Mouse (Mus musculus): Measurements from ENCODE around the gene Il4. TPM values are rescaled to one million over a fixed set of nuclear protein-coding genes. Genes with fewer than 3 reads are reported as not detected.

The Il4 gene
- 1.0 and 1.8 TPM in 2 replicates for polyA plus RNA-seq (2015; fragmentation: Nextera tagmentation; extraction: Ambion mirVana)

DNA sequence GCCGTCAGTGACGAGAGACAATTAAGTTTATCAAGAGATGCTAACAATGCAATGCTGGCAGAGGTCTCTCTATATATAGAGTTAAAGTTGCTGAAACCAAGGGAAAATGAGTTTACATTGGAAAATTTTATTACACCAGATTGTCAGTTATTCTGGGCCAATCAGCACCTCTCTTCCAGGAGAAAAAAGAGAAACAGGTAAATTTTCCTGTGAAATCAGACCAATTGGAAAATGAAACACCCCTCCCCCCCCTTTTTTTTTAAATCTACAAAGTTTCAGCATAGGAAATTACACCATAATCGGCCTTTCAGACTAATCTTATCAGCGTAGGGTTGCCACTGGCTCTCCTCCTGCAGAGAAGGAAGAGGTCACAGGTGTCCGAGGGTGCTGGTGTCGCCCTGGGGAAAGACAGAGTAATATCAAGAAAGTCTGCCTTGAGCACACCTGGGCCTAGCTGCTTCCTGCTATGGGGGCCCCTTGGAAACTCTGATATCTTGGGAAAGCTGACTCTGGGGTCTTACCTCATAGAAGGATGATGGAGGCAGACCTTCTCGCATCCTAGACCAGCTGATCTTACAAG is at the start of gene Il4:
Il4 (minus strand) TSS at position 51 of the 580 bp plus-strand sequence.
- H3K4me1 ChIP-seq, result no peaks in the 10 kb centered on the region
- no peak for ATAC-seq (ENCODE audit: insufficient read depth, low FRiP score, low read depth)
- no peak within 1 kb of the TSS for H3K4me3 ChIP-seq (replicated peaks)
- H3K27me3 ChIP-seq (replicated peaks), result no peaks in the 10 kb centered on the region
- WGBS, result 74% methylated on average over 7 of the region's 7 CpGs
- no peaks in the 10 kb centered on the region for H3K9me3 ChIP-seq
- H3K9ac ChIP-seq, result no peak within 1 kb of the TSS
- no peak within 1 kb of the TSS for H3K27ac ChIP-seq
- H3K36me3 ChIP-seq, result no peaks in the 10 kb centered on the region
- no peak within 1 kb of the TSS for H3K4me2 ChIP-seq

DNA sequence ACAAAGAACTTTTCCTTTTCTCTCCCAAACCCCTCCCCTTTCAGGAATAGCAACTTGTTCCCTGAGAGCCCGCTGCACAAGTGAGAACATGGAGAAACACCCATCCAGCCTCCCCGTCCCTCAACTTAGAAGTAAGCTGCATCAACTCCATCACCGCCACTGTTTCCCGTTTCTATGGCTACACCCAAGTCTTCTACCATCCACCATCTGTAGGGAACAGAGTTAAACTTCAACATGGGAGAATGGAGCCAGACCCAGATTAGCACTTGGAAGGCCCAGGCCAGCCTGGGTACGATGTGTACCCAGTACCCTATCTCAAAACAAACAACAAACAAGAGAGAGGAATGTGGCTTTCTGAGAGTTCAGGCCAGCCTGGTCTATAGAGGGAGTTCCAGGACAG is 45.6 kb upstream of the Il4 start:
- no peaks in the 10 kb centered on the region for H3K27me3 ChIP-seq (replicated peaks)
- no peaks in the 10 kb centered on the region for H3K9me3 ChIP-seq
- H3K36me3 ChIP-seq, result peaks cover 11% of the 10 kb centered on the region; the same call in 1 of the 2 replicates
- no peak overlapping the region for H3K4me2 ChIP-seq
- no peak overlapping the region for H3K4me3 ChIP-seq (replicated peaks)
- no peaks in the 10 kb centered on the region for H3K4me1 ChIP-seq
- H3K27ac ChIP-seq, result no peak overlapping the region
- H3K9ac ChIP-seq, result no peak overlapping the region
- no peak for ATAC-seq (ENCODE audit: insufficient read depth, low FRiP score, low read depth)
- 77% methylated on average over 5 of the region's 5 CpGs for WGBS

DNA sequence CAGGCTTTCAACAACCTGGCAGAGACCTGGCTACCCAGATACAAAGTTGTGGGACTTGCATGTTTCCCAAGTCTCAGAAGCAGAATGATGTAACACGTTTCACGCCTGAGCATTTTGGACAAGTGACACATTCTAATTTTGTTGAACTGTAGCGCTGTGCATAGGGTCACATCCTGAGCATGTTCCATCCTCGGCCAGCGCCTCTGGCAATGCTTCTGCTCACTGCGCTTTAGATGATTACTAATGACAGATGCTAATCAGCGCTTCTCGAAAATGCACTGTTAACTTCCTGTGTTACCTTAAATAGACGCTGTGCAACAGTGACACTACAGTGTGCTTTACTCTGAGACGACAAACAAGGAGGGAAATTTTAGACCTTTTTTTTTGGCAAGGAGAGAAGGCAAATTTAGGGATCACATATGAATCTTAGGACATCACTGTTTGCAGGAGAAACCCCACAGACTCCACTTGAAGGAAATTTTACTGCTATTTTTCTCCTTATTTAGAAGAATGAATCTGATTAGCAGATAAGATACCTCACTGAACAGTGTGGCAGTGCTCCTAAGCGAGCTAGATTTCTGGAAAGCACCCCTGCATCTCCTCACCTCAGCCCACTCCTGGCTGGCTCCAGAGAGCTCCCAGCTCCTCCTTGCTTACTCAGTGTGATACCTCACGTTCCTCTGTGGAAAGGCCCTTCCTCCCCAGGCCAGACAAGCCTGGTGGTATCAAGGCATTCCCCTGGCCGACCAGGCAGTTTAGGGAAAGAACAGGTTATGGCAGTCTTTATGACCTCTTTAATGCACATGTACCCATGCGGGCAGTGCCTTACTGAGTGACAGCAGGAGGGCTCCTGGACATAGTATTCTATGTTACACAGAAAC is 44.6 kb upstream of the Il4 start:
- H3K27me3 ChIP-seq (replicated peaks), result no peaks in the 10 kb centered on the region
- no peak overlapping the region for H3K4me3 ChIP-seq (replicated peaks)
- H3K4me1 ChIP-seq, result no peaks in the 10 kb centered on the region
- no peaks in the 10 kb centered on the region for H3K9me3 ChIP-seq
- peaks cover 7% of the 10 kb centered on the region; the same call in 1 of the 2 replicates for H3K36me3 ChIP-seq
- no peak overlapping the region for H3K4me2 ChIP-seq
- 73% methylated on average over 14 of the region's 14 CpGs for WGBS
- ATAC-seq (ENCODE audit: insufficient read depth, low FRiP score, low read depth), result no peak
- no peak overlapping the region for H3K27ac ChIP-seq
- H3K9ac ChIP-seq, result no peak overlapping the region

DNA sequence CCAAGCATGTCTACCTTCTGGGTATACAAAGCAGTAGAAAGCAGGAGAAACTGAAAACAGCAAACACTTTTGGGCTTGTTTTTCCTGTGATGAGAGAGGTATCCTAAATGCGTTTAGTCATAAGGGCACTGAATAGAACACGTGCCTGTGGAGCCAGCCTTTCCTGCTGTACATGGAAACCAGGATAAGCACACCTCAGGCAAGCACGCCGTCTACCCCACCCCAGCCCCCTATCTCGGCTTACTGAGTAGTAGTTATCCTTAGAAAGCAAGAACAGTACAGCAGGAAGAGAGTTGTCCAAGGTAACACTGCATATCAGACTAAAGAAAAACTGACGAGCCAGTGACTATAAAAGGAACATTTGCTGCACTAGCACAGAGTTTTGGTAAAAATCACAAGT is 39.4 kb upstream of the Il4 start:
- 77% methylated on average over 6 of the region's 6 CpGs for WGBS
- Histone ChIP-seq H3K9me3 (no peaks in the 10 kb centered on the region), H3K9ac (no peak overlapping the region), H3K27ac (no peak overlapping the region), H3K27me3 (replicated peaks) (no peaks in the 10 kb centered on the region), H3K4me3 (replicated peaks) (no peak overlapping the region), H3K36me3 (peaks cover 5% of the 10 kb centered on the region), H3K4me2 (no peak overlapping the region), H3K4me1 (no peaks in the 10 kb centered on the region)
- ATAC-seq (ENCODE audit: insufficient read depth, low FRiP score, low read depth), result no peak

DNA sequence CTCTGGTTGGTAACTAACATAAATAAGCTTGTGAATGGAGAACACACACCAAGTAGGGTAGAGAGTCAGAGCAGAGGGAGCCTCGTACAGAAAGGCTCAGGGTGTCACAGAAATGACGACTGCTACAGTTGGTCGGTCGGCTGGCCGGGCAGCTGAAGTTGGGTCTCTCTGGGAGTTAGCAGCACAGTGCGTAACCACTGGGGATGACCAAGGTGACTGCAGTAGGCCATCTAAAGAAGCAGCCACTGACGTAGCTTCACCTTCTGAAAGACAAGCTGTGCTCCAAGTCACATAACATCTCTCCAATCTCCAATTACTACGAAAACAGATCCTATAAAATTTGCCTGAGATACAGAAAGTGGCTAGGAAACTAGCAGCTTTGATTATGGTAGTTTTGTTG is 38.9 kb upstream of the Il4 start:
- Histone ChIP-seq H3K9ac (no peak overlapping the region), H3K4me1 (no peaks in the 10 kb centered on the region), H3K4me2 (no peak overlapping the region), H3K27me3 (replicated peaks) (no peaks in the 10 kb centered on the region), H3K4me3 (replicated peaks) (no peak overlapping the region), H3K36me3 (peaks cover 5% of the 10 kb centered on the region), H3K27ac (no peak overlapping the region), H3K9me3 (no peaks in the 10 kb centered on the region)
- ATAC-seq (ENCODE audit: insufficient read depth, low FRiP score, low read depth), result no peak
- 85% methylated on average over 8 of the region's 8 CpGs for WGBS

DNA sequence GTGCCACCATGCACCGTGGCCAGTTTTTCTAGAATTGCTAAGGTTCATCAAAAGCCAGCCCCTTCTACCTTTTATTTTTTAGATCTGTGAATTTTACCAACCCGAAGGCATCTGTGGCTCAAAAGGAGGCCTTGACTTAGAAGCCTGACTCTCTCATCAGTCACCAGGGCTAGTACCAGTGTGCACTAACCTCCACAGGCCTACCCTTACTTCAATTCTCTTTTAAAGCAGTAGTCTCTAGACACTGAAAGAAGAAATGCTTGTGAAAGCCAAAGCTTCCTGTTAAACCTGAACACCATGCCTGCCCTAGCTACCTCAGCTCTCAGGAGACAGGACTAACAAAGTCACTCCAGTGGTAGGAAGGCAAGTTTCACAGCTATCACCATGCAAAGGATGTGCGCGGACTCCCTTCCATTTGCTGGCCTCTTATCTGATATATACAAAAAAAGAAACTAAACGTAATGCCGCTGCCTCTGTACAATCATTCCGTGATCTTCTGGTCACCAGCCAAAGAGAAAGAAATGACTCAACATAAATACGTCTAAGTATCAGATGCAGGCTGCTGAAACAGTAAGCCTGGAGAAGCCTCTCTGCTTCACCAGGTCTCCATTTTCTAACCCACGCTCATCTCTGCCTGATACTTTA is 38.2 kb upstream of the Il4 start:
- no peak overlapping the region for H3K4me2 ChIP-seq
- H3K4me3 ChIP-seq (replicated peaks), result no peak overlapping the region
- no peak overlapping the region for H3K9ac ChIP-seq
- no peaks in the 10 kb centered on the region for H3K27me3 ChIP-seq (replicated peaks)
- peaks cover 8% of the 10 kb centered on the region for H3K36me3 ChIP-seq
- no peak overlapping the region for H3K27ac ChIP-seq
- ATAC-seq (ENCODE audit: insufficient read depth, low FRiP score, low read depth), result no peak
- WGBS, result 71% methylated on average over 9 of the region's 9 CpGs
- H3K4me1 ChIP-seq, result no peaks in the 10 kb centered on the region
- H3K9me3 ChIP-seq, result no peaks in the 10 kb centered on the region

DNA sequence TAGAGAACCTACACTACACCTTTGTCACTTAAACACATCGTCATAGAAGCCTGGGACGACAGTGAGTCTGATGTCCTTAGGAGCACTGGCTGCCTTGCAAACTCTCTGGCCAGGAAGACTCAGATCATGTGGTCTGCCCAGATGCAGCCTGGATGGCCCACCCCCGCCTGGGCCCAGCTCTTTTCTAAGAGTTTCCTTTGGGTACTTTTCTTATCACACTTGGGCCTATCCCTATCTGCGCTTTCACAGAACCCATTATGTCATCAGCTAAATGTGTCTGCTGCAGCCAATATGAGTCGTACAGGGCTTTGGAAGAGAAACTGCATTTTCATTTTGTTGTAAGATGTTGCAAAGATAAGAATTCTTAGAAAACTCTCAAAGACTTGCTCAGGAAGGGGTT is 36.6 kb upstream of the Il4 start:
- peak; percentile 63; the same call in 1 of the 2 replicates for ATAC-seq (ENCODE audit: insufficient read depth, low FRiP score, low read depth)
- H3K36me3 ChIP-seq, result peaks cover 11% of the 10 kb centered on the region
- no peaks in the 10 kb centered on the region for H3K4me1 ChIP-seq
- no peak overlapping the region for H3K27ac ChIP-seq
- no peak overlapping the region for H3K9ac ChIP-seq
- H3K4me2 ChIP-seq, result no peak overlapping the region
- no peaks in the 10 kb centered on the region for H3K27me3 ChIP-seq (replicated peaks)
- no peaks in the 10 kb centered on the region for H3K9me3 ChIP-seq
- H3K4me3 ChIP-seq (replicated peaks), result no peak overlapping the region
- WGBS, result 74% methylated on average over 5 of the region's 5 CpGs

DNA sequence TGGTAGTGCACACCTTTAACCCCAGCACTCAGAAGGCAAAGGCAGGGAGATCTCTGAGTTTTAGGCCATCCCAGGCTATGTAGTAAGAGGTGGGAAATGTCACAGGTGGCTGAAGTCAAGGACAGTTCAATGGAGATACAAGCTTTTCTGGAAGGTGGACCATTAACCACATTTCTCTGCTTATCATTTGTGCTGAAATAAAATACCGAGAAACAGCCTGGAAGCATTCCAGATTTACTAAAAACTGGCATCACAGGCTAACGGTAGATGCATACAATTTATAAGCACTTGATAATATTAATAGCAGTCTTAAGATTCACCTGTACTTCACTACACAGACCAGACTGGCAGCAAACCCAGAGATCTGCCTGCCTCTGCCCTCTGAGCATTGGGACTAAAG is 34.0 kb upstream of the Il4 start:
- H3K9ac ChIP-seq, result no peak overlapping the region
- H3K27ac ChIP-seq, result no peak overlapping the region
- H3K27me3 ChIP-seq (replicated peaks), result no peaks in the 10 kb centered on the region
- no peaks in the 10 kb centered on the region for H3K9me3 ChIP-seq
- H3K4me2 ChIP-seq, result no peak overlapping the region
- H3K36me3 ChIP-seq, result peaks cover 17% of the 10 kb centered on the region
- no peaks in the 10 kb centered on the region for H3K4me1 ChIP-seq
- ATAC-seq (ENCODE audit: insufficient read depth, low FRiP score, low read depth), result no peak
- WGBS, result 81% methylated on average over 2 of the region's 2 CpGs
- H3K4me3 ChIP-seq (replicated peaks), result no peak overlapping the region

DNA sequence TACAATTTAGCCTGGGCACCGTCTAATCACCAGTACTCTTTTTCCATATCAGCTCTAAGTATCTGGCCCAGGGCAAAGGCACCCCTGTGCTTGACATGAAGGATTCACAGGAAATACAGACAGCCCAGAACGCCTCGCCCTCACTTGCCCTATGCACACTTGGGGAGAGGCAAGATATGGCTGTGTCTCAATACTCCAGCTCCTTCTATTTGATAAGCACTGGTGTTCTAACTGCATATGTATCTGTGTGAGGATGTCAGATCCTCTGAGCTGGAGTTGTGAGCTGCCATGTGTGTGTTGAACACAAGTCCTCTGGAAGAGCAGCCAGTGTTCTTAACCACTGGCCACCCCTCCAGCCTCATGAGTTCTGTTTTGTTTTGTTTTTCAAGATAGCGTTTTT is 33.0 kb upstream of the Il4 start:
- Histone ChIP-seq H3K36me3 (peaks cover 17% of the 10 kb centered on the region), H3K9ac (no peak overlapping the region), H3K27ac (no peak overlapping the region), H3K4me2 (no peak overlapping the region), H3K4me1 (no peaks in the 10 kb centered on the region), H3K9me3 (no peaks in the 10 kb centered on the region), H3K27me3 (replicated peaks) (no peaks in the 10 kb centered on the region), H3K4me3 (replicated peaks) (no peak overlapping the region)
- no peak for ATAC-seq (ENCODE audit: insufficient read depth, low FRiP score, low read depth)
- WGBS, result 92% methylated on average over 4 of the region's 4 CpGs

DNA sequence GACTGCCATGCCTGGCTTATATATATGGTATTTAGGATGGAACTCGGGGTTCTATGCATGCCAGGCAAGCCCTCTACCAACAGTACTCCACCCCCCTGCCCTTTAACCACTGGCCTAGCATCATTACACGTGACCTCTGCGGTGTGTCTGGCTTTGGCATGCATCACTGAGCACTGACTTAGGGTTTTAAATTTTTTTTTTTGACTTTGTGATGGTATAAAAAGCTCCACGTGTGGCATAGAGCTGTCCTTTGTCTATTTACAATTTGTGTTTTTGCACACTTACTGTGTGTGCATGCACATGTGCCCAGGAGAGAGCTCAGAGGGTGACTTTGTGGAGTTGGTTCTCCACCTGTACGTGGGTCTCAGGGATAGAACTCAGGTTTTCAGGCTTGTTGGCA is 25.5 kb upstream of the Il4 start:
- no peaks in the 10 kb centered on the region for H3K9me3 ChIP-seq
- no peak overlapping the region for H3K4me2 ChIP-seq
- H3K9ac ChIP-seq, result no peak overlapping the region
- no peak for ATAC-seq (ENCODE audit: insufficient read depth, low FRiP score, low read depth)
- no peaks in the 10 kb centered on the region for H3K27me3 ChIP-seq (replicated peaks)
- H3K36me3 ChIP-seq, result no peaks in the 10 kb centered on the region
- 80% methylated on average over 5 of the region's 5 CpGs for WGBS
- H3K27ac ChIP-seq, result no peak overlapping the region
- H3K4me3 ChIP-seq (replicated peaks), result no peak overlapping the region
- no peaks in the 10 kb centered on the region for H3K4me1 ChIP-seq

DNA sequence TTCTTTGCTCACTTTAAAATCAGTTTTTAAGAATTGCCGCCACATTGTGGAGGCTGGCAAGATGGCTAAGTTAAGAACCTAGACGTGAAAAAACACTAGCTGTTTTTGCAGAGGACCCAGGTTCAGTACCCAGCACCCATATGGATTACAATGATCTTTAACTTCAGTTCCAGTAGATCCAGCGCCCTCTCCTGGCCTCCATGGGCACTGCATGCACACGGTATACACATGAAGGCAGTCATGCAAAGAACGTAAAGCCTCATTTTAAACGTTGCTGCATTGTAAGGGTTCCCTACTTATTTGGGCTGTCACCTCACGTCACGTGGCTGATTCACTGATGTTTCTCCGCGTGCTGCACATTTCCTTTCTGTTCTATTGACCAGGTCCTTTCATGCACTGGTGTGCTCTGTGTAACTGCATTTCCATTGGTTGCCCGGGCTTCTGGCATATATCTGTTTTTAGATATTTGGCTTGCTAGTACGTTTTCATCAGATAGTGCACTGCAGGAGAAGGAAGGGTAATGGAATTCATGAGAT is 24.3 kb upstream of the Il4 start:
- no peak for ATAC-seq (ENCODE audit: insufficient read depth, low FRiP score, low read depth)
- Histone ChIP-seq H3K4me2 (no peak overlapping the region), H3K27me3 (replicated peaks) (no peaks in the 10 kb centered on the region), H3K36me3 (no peaks in the 10 kb centered on the region), H3K4me3 (replicated peaks) (no peak overlapping the region), H3K9ac (no peak overlapping the region), H3K9me3 (no peaks in the 10 kb centered on the region), H3K27ac (no peak overlapping the region), H3K4me1 (no peaks in the 10 kb centered on the region)
- WGBS, result 70% methylated on average over 12 of the region's 12 CpGs

DNA sequence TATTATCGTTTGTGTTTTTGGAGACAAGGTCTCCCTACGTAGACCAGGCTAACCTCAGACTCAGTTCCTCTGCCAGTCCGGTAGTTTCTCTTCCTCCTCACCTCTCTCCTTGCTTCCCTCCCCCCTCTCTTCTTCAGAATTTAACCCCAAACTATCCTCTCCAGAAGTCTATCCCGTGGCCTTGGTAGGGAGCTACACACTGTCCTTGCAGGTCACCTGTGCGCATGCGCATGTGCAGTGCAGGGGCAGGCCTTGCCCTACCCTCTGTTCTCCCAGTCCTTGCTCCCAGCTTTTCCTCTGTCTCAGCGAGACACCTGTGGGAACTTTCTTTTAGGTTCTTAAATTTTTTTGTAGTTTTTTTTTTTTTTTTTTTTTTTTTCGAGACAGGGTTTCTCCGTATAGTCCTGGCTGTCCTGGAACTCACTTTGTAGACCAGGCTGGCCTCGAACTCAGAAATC is 19.4 kb upstream of the Il4 start:
- no peaks in the 10 kb centered on the region for H3K9me3 ChIP-seq
- ATAC-seq (ENCODE audit: insufficient read depth, low FRiP score, low read depth), result no peak
- no peak overlapping the region for H3K27ac ChIP-seq
- H3K4me3 ChIP-seq (replicated peaks), result no peak overlapping the region
- 76% methylated on average over 10 of the region's 10 CpGs for WGBS
- H3K4me2 ChIP-seq, result no peak overlapping the region
- peaks cover 11% of the 10 kb centered on the region; the same call in 1 of the 2 replicates for H3K27me3 ChIP-seq (replicated peaks)
- H3K9ac ChIP-seq, result no peak overlapping the region
- H3K4me1 ChIP-seq, result peaks cover 7% of the 10 kb centered on the region
- no peaks in the 10 kb centered on the region for H3K36me3 ChIP-seq

All from stomach, embryonic 15.5 days (tissue).